Mouse (Mus musculus): ENCODE data around the gene Arhgap10.
"Not testable (repeated sequence)": the region's sequence is repeated elsewhere in the genome, so short reads cannot be mapped to it uniquely, and the experiment has no call there.

The Arhgap10 gene

GRCm38 (mm10) chr8:77343335-77343734 lies 174.4 kb downstream of the Arhgap10 start:
- DNase-seq (ENCODE audit: low spot score in 2 of 2) = no peak

- no peak for DNase-seq (ENCODE audit: low spot score in 2 of 2)
Measured at GRCm38 (mm10) chr8:77342144-77342543, 175.6 kb downstream of the Arhgap10 start.

- DNase-seq (ENCODE audit: low spot score in 2 of 2) = no peak
Measured at GRCm38 (mm10) chr8:77341329-77341728, 176.4 kb downstream of the Arhgap10 start.

GRCm38 (mm10) chr8:77340046-77340747 lies 177.6 kb downstream of the Arhgap10 start:
- no peak for DNase-seq (ENCODE audit: low spot score in 2 of 2)

- DNase-seq (ENCODE audit: low spot score in 2 of 2) = no peak
Measured at GRCm38 (mm10) chr8:77337272-77337671, 180.5 kb downstream of the Arhgap10 start.

- no peak for DNase-seq (ENCODE audit: low spot score in 2 of 2)
Measured at GRCm38 (mm10) chr8:77331180-77331579, 186.6 kb downstream of the Arhgap10 start.

- DNase-seq (ENCODE audit: low spot score in 2 of 2) = no peak
Measured at GRCm38 (mm10) chr8:77330304-77330703, 187.4 kb downstream of the Arhgap10 start.

- no peak for DNase-seq (ENCODE audit: low spot score in 2 of 2)
Measured at GRCm38 (mm10) chr8:77329783-77330182, 188.0 kb downstream of the Arhgap10 start.

GRCm38 (mm10) chr8:77328473-77328872 lies 189.3 kb downstream of the Arhgap10 start:
- no peak for DNase-seq (ENCODE audit: low spot score in 2 of 2)

- DNase-seq (ENCODE audit: low spot score in 2 of 2) = no peak
Measured at GRCm38 (mm10) chr8:77327326-77327725, 190.4 kb downstream of the Arhgap10 start.

GRCm38 (mm10) chr8:77322727-77323126 lies 195.0 kb downstream of the Arhgap10 start:
- not testable (repeated sequence) for DNase-seq (ENCODE audit: low spot score in 2 of 2)

GRCm38 (mm10) chr8:77321901-77322300 lies 195.9 kb downstream of the Arhgap10 start:
- DNase-seq (ENCODE audit: low spot score in 2 of 2) = no peak

GRCm38 (mm10) chr8:77318590-77318989 lies 199.2 kb downstream of the Arhgap10 start:
- no peak for DNase-seq (ENCODE audit: low spot score in 2 of 2)

- no peak for DNase-seq (ENCODE audit: low spot score in 2 of 2)
Measured at GRCm38 (mm10) chr8:77317771-77318170, 200.0 kb downstream of the Arhgap10 start.

- no peak for DNase-seq (ENCODE audit: low spot score in 2 of 2)
Measured at GRCm38 (mm10) chr8:77313003-77313402, 204.8 kb downstream of the Arhgap10 start.

- no peak for DNase-seq (ENCODE audit: low spot score in 2 of 2)
Measured at GRCm38 (mm10) chr8:77311762-77312161, 206.0 kb downstream of the Arhgap10 start.

GRCm38 (mm10) chr8:77310541-77310940 lies 207.2 kb downstream of the Arhgap10 start:
- no peak for DNase-seq (ENCODE audit: low spot score in 2 of 2)

GRCm38 (mm10) chr8:77310026-77310425 lies 207.7 kb downstream of the Arhgap10 start:
- no peak for DNase-seq (ENCODE audit: low spot score in 2 of 2)

GRCm38 (mm10) chr8:77294599-77294998 lies 223.2 kb downstream of the Arhgap10 start:
- no peak for DNase-seq (ENCODE audit: low spot score in 2 of 2)

- DNase-seq (ENCODE audit: low spot score in 2 of 2) = no peak
Measured at GRCm38 (mm10) chr8:77292649-77293048, 225.1 kb downstream of the Arhgap10 start.

- no peak for DNase-seq (ENCODE audit: low spot score in 2 of 2)
Measured at GRCm38 (mm10) chr8:77292120-77292519, 225.6 kb downstream of the Arhgap10 start.

- no peak for DNase-seq (ENCODE audit: low spot score in 2 of 2)
Measured at GRCm38 (mm10) chr8:77288492-77288891, 229.3 kb downstream of the Arhgap10 start.

- no peak for DNase-seq (ENCODE audit: low spot score in 2 of 2)
Measured at GRCm38 (mm10) chr8:77288065-77288464, 229.7 kb downstream of the Arhgap10 start.

GRCm38 (mm10) chr8:77284473-77284872 lies 233.3 kb downstream of the Arhgap10 start:
- no peak for DNase-seq (ENCODE audit: low spot score in 2 of 2)

Measured in cerebellum, postnatal 4 days (tissue).